Mouse (Mus musculus): ENCODE data around the gene Cacfd1.

Gene Cacfd1

GRCm38 (mm10) chr2:27070247-27070813 lies 60.6 kb downstream of the Cacfd1 start:
- no peak for DNase-seq (ENCODE audit: low read depth in 2 of 2, low spot score in 2 of 2)

Data from CD8-positive naive resting alpha-beta T cell, adult 2 months (primary cell).